Mouse (Mus musculus) heart, postnatal 0 days (tissue): ENCODE data around the gene Fah.

Source experiments
- CTCF ChIP-seq: IDR thresholded peaks from 2 replicates; pipeline ENCODE4 v1.5.1; 2016; ENCODE audit warnings: antibody characterized with exemption, control low read depth, low read depth
- EP300 ChIP-seq: IDR thresholded peaks from 2 replicates; pipeline ENCODE4 v1.6.1; 2016; ENCODE audit warnings: antibody characterized with exemption, low read depth

DNA sequence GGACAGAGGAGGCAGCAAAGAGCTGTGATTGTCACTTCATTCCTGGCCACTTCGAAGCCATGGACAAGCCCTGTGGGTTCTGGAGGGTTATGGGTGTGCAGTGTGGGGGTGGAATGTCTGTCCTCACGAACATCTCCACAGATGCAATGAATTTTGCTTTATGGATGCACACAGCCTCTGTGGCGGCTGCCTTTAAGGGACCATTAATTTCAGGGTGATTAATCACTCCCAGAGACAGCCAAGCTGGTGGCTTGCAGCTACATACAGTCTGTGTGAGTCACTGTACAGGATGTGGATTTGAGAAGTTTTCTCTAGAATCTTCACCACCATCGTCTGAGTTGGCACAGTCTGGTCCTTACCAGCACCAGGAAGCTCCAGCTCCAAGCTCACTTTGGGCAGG is 59.9 kb downstream of the Fah start:
- TF ChIP-seq CTCF (no peak), EP300 (no peak)
